Mouse (Mus musculus): ENCODE measurements around the gene C2cd4a.

The C2cd4a gene

DNA sequence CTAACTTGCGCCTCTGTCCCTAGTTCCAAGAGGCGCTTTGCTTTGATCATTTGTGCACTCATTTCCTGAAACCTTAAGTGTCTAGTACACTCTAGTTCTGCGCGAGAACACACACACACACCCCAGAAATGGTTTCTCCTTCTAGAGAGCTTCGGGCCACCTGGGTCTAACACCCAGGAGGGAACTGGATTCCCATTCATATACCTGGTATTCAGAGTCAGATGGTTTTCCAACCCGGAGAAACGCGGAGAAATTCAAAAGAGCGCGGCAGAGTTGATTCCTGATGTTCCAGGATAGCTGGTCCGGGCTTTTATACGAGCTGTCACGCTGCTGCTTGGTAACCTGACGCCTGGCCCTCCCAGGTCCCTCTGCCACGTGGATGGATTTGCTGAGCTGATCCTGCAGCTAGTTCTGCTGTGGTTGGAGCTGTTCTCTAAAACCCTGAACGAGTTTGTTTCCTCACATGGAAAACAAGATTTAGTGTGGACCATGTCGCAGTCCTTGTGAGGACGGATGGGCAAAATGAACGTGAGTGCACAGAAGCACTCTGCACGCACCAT lies at the start of gene C2cd4a:
C2cd4a (minus strand) TSS at position 285 of the 560 bp plus-strand sequence.
- DNase-seq (ENCODE audit: low spot score) = peak; percentile 78

DNA sequence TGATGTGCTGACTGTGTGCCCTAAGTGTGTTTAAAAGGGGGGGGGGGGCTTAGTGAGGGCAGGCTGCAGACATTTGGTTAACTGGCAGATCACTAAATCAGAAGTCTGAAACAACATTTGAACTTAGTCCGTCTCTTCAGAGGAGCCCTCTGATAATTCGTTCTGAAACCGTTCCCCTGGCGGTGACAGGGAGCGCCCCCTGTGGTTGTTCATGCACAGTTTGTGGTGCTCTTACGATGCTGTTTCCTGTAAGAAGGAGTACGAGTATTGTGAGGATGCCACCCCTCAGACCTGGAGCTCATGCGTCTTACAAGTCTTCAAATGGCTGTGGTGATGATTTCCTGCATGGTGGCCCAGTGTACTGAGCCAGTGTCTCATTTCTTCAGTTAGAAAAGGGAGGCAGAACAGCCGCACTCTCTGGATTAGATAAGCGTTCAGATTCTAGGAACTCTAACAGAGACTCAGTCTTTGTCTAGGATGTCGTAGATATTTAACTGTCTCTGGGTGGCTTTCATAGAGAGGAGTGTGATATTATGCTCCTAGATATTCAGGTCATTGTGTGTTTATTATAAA lies 46.2 kb upstream of the C2cd4a start:
- DNase-seq (ENCODE audit: low spot score) = no peak

DNA sequence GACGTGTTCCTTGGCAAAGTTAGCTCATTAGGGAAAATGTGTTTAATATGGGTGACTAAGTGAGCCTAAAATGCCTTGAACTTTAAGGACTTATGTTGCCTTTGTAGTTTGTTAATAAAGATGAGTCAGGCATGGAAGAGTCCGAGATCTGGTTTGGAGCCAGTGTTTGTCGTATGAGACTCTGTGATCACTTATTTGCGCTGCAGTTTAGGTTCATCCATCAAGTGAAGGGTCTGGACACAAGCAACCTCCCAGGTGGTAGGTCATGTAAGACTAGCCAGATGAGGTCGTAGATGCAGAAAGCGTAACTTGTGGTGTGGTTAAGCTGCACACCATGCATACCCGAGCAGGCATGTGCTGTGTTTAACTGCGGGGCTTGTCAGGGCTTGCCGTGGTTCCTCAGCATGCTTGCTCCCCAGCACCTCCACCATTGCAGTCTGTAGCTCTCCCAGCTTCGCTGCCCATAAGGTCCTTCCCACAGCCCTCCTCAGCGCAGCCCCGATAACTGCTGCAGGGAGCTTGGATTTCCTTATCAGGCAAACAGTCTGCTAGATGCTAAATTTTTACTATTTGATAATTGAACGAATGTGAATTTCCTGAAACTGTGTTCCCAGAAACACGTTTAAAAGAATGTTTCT lies 45.1 kb upstream of the C2cd4a start:
- DNase-seq (ENCODE audit: low spot score) = no peak

DNA sequence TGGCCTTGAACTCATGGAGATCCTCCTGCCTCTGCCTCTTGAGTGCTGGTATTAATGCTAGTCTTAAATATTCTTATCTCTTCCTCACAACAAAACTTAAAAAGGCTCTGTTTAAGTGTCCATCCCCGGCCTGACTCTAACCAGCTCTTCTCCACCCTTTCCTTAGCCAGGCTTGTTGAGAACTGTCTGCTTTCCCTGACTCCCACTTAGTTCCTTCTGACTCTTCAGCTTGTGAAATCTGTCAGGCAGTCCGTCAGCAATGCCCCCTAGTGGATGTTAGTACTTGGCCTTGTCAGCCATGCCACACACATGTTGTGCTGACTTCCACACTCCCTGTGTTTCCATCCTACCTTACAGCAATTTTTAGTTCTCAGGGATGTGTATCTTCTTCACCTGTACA lies 43.2 kb upstream of the C2cd4a start:
- DNase-seq (ENCODE audit: low spot score) = peak; percentile 56

DNA sequence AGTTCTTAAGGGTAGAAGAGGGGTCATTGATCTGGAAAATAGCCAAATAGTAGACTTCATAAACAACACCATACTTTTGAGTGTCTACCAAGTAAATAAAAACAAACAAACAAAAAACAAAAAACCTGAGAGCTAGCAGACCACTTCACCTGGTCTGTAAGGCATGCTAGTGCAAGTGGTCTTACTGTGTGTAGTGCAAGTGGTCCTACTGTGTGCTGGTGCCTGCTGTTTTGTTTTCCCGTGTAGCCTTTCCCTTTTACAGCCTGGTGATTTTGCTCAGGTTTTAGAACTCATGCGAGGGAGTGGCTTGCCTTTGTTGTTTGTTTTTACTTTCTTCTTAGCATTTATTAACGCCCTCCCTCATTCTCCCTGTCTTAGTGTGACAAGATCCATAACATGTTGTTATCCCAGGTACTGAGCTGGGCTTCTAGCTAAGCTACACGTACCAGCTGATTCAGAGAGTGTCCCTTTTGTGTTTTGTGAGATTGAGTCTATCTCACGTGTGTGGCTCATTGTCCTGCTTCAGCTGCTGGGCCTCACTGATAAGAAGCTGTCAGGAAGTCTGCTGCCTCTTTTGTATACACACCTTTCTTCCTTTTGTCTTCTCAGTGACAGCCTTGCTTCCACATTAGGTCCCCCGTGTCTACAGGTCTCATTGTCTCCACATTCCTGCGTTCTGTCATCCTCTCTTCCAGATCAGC lies 42.5 kb upstream of the C2cd4a start:
- no peak for DNase-seq (ENCODE audit: low spot score)

DNA sequence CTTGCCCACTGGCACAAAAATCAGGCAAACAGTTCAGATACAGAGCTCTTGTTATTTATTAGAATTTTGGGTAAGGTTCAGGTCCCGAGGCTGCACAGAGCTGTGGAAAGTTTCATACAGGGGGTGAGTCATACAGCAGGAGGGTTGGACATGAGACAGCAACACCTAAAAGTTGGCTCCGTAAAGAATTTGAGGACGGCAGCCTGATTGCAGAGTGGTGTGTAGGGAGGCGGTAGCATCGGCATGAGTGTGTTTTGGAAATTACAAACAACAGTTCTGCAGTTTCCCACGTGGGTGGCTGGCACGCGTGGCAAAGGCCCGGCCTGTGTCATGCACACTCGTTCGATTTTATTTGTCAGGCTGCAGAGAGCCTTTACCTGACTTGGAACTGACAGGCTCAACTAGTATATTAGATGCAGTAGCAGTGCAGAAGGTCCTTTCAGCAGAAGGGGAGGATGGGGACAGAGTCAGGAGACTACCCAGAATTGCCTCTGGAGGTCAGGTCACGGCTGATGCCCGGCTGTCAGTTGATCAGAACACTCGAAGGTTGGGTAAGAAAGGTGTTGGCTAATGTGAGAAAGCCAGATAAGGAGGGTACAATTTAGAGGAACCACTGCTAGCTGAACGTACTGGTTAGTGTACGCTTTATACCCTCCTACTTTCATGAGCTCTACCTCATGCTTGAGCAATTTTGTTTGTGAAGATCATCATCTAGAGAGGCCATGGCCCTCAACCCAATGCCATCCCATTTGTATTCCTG lies 37.7 kb upstream of the C2cd4a start:
- DNase-seq (ENCODE audit: low spot score) = no peak

DNA sequence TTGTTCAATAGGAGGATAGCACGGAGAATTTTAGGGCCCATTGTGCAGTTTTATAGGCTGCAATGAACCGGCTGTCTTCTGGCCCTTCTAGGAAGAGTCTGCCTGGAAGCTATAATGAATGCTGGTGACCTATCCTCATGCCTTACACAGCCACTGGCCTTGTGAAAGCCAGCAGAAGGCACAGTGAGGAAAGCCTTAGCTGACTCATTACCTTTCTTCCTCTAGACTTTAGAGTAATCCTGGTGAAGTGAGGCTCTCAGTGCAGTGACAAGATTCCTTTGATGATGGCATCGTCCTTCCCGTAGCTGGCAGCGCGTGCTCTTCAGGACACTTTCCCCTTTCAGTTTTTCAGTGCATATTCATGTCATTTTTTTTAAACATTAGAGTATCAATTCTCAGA lies 35.3 kb upstream of the C2cd4a start:
- DNase-seq (ENCODE audit: low spot score) = no peak

DNA sequence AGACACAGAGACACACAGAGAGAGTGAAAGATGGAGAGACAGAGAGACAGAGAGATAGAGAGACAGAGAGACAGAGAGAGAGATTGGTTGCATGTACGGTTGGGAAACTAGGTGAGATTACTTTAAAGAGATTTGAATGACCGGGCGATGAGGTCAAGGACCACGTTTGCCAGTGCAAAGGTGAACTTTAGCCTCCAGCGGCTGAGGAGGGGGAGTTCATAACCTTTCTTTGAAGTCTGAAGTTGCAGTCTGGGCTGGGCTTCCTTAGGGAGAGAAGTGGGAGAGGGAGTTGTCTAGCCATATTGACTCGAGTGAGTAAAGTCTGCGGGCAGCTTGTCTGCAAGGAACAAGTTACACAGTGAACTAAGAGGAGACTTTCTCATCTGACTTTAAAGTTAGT lies 33.3 kb upstream of the C2cd4a start:
- DNase-seq (ENCODE audit: low spot score) = peak; percentile 37

DNA sequence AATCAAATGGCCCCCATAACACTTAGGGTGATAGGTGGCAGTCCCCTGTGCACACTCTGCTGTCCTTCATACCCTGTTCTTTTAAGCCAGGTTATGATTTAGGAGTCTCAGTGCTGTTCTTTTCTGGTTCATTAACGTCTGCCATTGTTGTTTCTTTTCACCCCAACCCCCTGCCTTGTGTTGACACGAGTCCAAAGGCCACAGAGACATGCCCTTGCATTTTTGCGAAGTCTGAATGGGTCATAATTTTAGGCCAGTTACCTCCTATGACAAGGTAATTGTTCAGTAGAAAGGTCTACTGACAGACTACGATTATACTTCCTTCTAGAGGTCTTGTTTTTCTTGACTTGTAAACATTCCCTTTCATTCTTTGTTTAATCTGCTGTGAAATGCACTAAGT lies 31.9 kb upstream of the C2cd4a start:
- no peak for DNase-seq (ENCODE audit: low spot score)

DNA sequence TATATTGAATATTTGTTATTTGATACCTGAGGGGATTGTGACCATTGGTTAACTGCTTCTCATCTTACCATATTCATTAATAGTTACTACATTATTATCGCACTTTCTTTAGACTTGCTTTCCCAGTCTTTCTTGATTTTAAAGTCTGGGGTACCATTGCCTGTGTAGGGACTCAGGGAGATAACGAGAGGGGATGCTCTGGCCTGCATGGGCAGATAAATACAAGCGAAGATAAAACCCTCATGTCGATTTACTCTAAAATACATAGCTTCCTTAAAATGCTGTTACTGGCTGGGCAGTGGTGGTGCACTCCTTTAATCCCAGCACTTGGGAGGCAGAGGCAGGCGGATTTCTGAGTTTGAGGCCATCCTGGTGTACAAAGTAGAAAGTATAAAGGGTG lies 31.2 kb upstream of the C2cd4a start:
- no peak for DNase-seq (ENCODE audit: low spot score)

DNA sequence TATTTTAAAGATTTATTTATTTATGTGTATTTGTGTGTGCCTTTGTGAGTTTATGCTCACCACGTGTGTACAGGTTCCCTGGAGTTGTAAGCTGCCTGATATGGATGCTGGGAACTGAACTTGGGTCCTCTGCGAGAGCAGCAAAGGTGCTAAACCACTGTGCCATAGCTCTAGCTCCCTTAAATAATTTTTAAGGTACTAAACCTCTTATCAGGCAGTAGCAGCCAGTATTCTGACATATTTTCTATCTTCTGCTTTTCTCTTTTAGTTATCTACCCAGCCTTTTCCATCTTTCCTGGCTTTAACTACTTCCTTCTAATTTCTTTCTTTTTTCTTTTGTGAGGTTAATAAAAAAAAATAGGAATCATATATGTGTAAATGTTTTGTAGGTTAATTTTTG lies 28.1 kb upstream of the C2cd4a start:
- no peak for DNase-seq (ENCODE audit: low spot score)

DNA sequence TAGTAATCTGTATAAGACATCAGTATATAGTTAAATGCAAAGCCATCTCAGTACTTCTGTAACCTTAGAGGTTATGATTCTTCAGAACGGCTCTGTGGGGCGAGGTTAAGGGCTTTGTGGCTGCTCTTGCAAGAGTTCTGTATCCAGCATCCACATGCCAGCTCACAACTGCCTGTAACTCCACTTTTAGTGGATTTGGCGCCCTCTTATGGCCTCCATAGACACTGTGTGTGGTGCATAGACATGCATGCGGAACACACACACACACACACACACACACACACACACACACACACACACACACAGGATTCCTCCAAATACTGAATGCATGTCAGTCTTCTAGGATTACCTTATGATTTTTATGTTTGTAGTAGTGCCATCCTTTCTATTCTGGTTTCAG lies 19.0 kb upstream of the C2cd4a start:
- DNase-seq (ENCODE audit: low spot score) = peak; percentile 19

DNA sequence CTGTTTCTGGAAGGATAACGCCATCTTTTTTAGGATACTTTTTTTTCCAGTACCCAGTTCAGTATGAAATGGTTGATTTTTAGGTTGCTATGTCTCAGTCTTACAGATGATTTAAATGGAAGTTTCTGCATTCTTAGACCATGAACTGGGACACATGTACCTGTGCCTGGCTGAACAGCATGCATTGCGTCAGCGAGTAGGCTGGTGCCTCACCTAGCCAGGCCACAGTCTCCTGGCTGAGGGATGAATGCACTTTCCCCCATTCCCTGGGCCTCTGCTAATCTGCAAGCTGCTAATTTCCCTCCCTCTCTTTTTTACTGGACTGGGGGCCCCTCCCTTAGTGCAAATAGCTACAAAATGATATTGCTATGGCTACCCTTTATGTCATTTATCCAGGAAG lies 17.7 kb upstream of the C2cd4a start:
- DNase-seq (ENCODE audit: low spot score) = no peak

DNA sequence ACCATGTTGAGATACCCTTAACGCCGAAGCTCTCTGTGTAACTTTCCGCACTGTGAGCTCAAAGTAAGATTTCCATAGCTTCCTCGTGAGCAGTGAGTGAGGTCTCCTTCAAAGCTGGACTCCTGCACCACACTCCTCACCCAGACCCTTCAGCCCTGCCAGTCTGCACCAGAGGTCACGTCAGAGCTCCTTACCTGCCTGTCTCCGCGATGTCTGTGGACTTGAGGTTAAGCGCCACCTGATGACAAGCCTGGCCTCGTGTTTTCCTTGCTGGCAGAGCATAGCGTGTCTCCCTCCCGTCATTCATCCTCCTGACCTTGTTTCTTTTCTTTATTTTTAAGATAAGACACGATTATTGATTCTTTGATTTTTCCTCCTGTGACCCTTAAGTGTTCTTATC lies 17.3 kb upstream of the C2cd4a start:
- no peak for DNase-seq (ENCODE audit: low spot score)

DNA sequence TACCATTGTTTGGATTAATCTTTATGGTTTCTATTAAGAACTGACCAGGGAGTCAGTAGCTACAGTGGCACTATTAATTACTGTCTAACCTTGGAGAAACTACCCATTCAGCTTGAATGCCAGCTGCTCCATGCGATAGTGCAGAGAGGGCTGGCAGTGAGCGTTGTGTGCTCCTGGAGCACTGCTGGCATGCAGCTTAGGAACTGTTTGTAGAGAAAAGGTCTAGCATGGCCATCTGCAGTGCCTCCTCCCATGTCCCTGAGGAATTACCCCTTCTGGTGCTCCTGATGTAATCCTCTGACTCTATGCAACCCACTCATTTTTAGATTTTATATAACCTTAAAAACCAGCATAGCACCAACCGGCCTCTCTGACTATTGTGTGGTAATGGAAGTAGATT lies 15.5 kb upstream of the C2cd4a start:
- DNase-seq (ENCODE audit: low spot score) = no peak

DNA sequence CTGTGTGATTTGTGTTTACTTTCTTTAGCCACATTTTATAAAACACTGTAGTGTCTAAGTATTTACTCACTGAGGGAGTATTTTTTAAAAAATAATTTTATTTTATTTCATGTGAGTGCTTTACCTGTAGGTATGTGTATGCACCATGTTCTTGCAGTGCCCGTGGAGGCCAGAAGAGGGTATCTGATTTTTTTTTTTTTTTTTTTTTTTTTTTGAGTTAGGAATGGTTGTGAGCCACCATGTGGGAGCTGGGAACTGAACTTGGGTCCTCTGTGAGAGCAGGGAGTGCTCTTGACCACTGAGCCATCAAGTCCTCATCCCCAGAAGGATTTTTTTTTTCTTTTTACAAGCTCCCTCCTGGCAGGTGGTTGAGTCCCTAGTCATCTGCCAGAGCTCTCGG lies 14.0 kb upstream of the C2cd4a start:
- no peak for DNase-seq (ENCODE audit: low spot score)

DNA sequence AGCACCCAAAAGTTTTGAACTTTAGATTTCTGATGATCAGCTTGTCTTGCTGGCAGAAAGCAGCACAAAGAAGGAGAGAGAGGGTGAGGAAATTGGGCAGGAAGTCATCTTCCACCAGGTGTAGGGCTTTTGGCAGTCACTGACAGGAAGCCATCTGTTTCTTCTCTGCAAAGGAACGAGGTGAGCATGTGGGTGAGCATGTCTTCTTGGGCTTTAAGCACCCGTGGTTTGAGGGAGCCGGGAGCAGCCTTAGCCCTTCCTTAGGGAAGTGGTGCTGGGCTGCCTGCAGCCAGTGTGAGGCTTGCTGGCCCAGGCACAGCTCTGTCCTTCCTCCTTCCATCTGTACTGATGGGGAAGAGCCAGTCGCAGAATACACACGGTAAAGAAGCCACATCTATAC lies 13.5 kb upstream of the C2cd4a start:
- DNase-seq (ENCODE audit: low spot score) = no peak

DNA sequence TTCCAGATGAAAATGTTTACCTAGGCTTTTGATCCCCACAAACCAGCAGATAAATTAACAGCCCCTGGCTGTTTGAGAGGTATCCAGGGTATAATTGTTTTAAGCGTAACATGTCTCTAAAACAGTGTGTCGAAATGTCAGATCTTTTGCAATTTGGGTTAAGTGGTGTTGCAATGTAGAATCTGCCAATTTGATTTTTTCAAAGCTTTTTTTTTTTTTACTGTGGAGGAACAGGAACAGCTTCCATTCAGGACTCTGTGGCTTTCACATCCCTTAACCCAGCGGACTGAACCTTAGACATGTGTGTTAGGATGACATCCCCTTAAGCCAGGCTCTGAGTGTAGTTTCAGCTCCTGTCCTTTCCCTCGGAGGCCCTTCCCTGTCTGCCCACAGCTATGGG lies 12.9 kb upstream of the C2cd4a start:
- DNase-seq (ENCODE audit: low spot score) = no peak

DNA sequence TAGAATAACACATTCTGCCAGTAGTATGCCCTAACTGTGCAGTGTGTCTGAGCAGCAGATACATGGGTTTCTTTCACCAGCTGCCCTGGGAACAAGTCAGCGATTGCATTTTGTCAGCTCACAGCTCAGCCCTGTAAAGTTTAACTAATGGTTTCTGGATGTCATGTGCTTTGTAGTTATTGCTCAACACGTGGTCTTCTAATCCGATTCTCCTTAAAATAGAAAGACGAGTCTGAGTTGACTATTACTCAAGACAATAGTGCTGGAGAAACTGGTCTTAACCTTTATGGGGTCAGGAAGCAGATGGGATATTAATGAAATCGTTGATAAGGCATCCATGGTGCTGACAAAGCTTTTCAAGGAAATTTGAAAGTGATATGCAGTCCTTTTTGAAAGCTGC lies 10.7 kb upstream of the C2cd4a start:
- DNase-seq (ENCODE audit: low spot score) = no peak

DNA sequence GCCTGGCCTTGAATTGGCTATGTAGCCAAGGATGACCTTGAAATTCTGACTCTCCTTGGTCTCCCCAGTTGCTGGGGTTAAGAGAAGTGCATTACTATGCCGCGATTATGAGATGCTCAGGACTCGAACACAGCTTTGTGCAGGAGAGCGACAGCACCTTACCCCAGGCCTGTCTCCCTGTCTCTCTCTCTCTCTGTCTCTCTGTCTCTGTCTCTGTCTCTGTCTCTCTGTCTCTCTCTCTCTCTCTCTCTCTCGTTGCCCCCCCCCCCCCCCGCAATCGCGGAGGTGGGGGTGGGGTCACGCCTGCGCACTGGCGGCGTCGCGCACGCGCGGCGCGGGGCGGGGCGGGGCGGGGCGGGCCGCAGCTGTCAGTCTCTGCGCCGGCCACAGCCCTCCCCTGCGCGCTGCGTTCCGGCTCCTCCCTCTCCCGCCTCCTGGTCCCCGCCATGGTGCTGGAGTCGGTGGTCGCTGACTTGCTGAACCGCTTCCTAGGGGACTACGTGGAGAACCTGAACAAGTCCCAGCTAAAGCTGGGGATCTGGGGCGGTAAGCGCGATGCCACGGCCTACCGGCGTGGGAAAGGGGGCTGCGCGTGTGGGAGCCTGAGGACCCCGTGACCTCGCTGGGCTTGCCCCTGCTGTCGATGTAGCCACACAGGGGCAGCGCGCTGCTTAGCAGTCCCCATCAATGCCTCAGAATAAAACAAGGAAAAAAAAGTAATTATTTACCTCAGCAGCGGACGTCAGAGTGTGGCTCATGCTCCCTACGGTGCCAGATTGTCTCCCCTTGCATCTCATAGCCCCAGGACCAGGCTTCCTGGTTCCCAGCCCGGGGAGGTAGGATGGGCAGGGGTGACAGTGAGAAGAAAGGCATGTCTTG lies 8.1 kb upstream of the C2cd4a start, which contains the start of gene Vps13c:
Vps13c (plus strand) TSS at position 416 of the 879 bp plus-strand sequence.
- DNase-seq (ENCODE audit: low spot score) = peak; percentile 88

DNA sequence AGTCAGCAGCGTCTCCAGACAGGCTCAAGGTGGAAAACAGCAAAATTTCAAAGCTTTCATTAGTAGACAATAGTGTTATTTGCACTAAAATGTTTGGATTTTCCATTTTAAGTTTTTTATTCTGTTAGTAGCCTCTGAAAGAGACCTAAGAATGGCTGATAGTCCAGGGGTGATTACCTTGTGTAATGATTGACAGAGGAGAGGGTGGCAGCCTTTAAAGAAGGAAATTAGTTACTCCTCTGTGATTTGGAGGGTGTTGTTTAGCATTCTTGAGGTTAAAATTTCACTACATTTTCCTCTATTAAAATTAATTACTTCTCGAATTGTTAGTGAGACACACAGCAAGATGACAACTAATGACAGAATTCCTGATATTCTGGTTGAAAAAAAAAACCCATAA lies 5.2 kb upstream of the C2cd4a start:
- DNase-seq (ENCODE audit: low spot score) = no peak

DNA sequence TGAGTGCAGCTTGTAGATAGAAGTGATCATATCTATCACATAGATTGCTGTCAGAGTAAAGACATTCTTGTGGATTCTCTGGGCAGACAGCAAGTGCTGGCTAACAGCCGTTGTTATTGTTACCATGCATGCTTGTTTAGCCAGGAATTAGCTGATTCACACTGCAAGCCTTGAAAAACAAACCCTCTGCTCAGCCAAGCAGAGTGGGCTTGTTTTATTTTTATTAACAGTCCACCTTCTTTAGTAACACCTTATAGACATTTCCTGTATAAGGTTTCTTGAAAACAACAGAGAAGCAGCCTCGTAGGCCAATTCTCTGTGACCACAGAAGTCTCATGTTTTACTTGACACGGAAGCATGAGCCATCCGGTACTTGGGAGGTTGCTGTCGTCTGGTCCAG lies 2.4 kb upstream of the C2cd4a start:
- DNase-seq (ENCODE audit: low spot score) = no peak
